Mouse (Mus musculus) neural tube, embryonic 14.5 days (tissue): Measurements from ENCODE around the gene Wipf2. TPM values are rescaled to one million over a fixed set of nuclear protein-coding genes. Genes with fewer than 3 reads are reported as not detected.
"Not testable (repeated sequence)": the region's sequence is repeated elsewhere in the genome, so short reads cannot be mapped to it uniquely, and the experiment has no call there.

Experiments used
- ATAC-seq: fragments of 200-750 bp; cut with Nextera tagmentation; 2 replicates; pipeline ENCODE4 v1.8.0; 2017; ENCODE audit warnings: low read depth, mild to moderate bottlenecking, moderate TSS enrichment, moderate library complexity
- H3K27ac ChIP-seq: fragments of 300-500 bp; sonication (generic); 2 replicates; pipeline ENCODE4 v1.5.1; 2014; ENCODE audit warnings: low read depth, mild to moderate bottlenecking, control low read depth, low read length, moderate library complexity, mixed read lengths
- H3K27me3 ChIP-seq: fragments of 300-500 bp; sonication (generic); 2 replicates; pipeline ENCODE4 v1.6.1; 2014; ENCODE audit warnings: low read length; ENCODE audit not compliant: control insufficient read depth, insufficient read depth
- H3K36me3 ChIP-seq: fragments of 300-500 bp; sonication (generic); 2 replicates; pipeline ENCODE4 v1.6.1; 2014; ENCODE audit warnings: low read length, mixed read lengths; ENCODE audit not compliant: control insufficient read depth, insufficient read depth
- H3K4me1 ChIP-seq: fragments of 300-500 bp; sonication (generic); 2 replicates; pipeline ENCODE4 v1.6.1; 2014; ENCODE audit warnings: low read length; ENCODE audit not compliant: control insufficient read depth, insufficient read depth
- H3K4me2 ChIP-seq: fragments of 300-500 bp; sonication (generic); 2 replicates; pipeline ENCODE4 v1.6.1; 2014; ENCODE audit warnings: mild to moderate bottlenecking, low read depth, low read length, control low read depth
- H3K4me3 ChIP-seq: fragments of 300-500 bp; sonication (generic); 2 replicates; pipeline ENCODE4 v1.5.1; 2014; ENCODE audit warnings: low read depth, low read length, control low read depth, mixed read lengths
- H3K9ac ChIP-seq: fragments of 300-500 bp; sonication (generic); replicated peaks from 2 replicates; pipeline ENCODE4 v1.6.1; 2014; ENCODE audit warnings: low read depth, mild to moderate bottlenecking, control low read depth, low read length, mixed read lengths
- H3K9me3 ChIP-seq: fragments of 300-500 bp; sonication (generic); 2 replicates; pipeline ENCODE4 v1.6.1; 2016; ENCODE audit warnings: low read length; ENCODE audit not compliant: control insufficient read depth
- WGBS: fragments of 180-500 bp; shearing (Covaris S2); extraction: QIAGEN DNeasy Blood & Tissue Kit; methylation state at CpG from one replicate; pipeline ENCODE4 v1.1.7; 2014; 5-methylcytosine and 5-hydroxymethylcytosine counted together
- polyA plus RNA-seq: library from polyadenylated mRNA; unstranded; fragments of >200 nt; fragmentation: Nextera tagmentation; extraction: Ambion mirVana; gene quantifications from 2 replicates; pipeline ENCODE4 v1.2.1, GENCODE M21; 2014

Gene Wipf2
- polyA plus RNA-seq, 1 experiment from 2014 or later = 5.2 TPM

DNA sequence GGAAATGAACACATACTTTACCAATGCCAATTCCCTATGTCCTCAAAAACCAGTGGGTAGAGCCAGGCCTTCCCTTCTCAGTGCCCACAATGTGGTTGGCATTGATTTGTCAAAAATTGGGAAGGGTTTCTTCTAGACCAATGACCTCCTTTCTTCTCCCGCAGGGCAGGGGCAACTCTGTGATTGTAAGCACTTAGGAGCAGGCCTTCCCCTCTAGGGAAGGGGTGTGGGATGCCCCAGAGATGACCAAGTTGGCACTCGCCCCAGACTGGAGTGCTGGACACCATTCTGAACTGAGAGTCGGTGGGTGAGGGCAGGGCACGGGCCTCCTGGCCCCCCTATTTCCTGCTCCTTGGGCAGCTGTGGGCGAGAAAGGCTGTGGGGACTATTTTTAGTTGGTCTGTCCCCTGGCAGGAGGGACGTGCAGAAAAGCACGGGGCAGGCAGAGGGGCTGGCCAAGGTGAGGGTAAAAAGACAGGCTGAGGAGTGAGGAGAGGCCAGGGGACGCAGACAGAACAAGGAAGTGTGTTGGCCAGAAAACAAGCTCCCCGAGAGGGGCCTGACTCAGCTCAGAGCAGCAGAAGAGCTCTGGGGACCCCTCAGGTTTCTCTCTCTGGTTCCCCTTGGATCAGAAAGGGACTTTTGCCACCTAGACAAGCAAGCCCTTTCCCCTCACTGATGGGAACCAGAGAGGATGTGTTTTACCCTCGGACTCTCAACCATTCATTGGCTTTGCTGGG lies 67.5 kb downstream of the Wipf2 start:
- Histone ChIP-seq H3K4me3 (no peak overlapping the region), H3K27ac (peak overlapping the region; percentile 60; the same call in 1 of the 2 replicates), H3K9me3 (no peaks in the 10 kb centered on the region), H3K27me3 (no peaks in the 10 kb centered on the region), H3K36me3 (no peaks in the 10 kb centered on the region), H3K4me2 (peak overlapping the region; percentile 21; the same call in 1 of the 2 replicates), H3K9ac (peak overlapping the region; percentile 32; the same call in 1 of the 2 replicates), H3K4me1 (peaks cover 63% of the 10 kb centered on the region)
- WGBS = 39% methylated on average over 10 of the region's 10 CpGs
- ATAC-seq = no peak

DNA sequence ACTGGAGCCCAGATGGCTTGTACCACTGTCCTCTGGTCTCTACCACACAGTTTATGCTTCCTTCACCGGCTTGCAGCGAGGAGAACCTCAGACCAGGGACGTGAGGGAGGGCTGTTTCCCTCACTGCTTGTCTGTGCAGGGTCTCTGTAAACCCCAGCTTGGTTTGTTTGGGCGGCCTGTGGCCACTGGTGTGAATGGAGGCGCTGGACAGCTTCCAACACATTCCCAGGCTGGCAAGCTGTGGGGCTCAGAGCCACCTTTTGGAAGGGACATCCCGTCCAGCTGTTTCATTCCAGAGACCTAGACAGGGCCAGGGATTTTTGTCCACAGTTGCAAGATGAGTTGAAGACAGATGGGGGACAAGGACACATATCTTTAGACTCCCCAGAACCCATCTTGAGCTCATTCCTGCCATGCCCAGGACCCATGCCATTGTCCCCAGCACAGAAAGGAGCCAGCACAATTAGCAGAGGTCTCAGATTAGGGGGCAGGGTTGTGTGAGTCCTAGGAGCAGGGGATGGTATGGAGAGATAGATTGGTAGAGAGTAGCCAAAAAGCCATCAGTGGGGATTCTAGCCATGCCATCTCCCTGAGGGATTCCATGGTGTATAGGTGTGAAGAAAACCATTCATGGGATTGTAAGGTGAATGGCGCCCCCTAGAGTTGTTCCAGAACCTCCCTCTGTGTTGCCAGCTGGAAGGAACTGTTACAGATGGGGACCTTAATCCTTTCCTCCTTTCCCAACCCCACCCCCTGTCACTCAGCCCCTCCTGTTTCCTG lies 68.3 kb downstream of the Wipf2 start:
- H3K27ac ChIP-seq = peak overlapping the region; percentile 40
- H3K4me2 ChIP-seq = no peak overlapping the region; the same call in 1 of the 2 replicates
- 18% methylated on average over 7 of the region's 7 CpGs for WGBS
- no peaks in the 10 kb centered on the region for H3K27me3 ChIP-seq
- no peak overlapping the region for H3K9ac ChIP-seq
- H3K4me1 ChIP-seq = peaks cover 66% of the 10 kb centered on the region
- H3K4me3 ChIP-seq = no peak overlapping the region
- no peaks in the 10 kb centered on the region for H3K9me3 ChIP-seq
- H3K36me3 ChIP-seq = no peaks in the 10 kb centered on the region
- ATAC-seq = no peak

DNA sequence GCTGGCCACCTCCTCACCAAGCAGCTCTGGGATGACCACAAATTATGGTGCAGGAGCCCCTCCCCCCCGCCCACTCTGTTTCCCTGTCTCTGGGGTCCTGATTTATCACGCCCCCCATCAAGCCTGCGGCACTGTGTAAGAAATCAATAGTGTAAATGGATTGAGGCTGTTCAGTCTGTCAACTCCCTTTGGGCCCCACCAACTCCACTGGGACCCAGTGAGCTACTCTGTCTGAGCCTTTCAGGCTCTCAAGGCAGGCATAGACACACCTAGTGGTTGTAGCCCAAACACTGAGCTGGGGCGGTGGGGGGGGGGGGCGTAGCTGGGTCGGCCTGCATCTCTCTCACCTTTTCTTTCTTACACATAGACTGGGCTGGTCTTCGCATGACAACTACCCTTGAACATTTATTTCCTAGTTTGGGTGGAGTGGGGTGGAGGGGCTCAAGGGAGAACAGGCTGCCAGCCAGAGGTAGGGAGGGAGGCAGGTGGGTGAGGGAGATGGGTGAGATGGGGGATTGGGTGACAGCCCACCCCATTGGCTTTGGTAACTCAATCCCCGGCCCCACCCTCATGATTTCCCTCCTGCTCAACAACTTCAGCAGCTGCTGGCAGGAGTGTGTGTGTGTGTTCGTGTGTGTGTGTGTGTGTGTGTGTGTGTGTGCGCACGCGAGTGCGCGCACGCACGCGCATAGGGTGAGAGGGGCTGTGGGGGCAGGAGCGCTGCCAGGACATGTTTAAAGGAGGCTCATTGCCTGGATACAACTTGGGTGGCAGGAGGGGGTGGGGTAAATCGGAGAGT lies 69.1 kb downstream of the Wipf2 start:
- no peak overlapping the region for H3K9ac ChIP-seq
- H3K9me3 ChIP-seq = no peaks in the 10 kb centered on the region
- no peaks in the 10 kb centered on the region for H3K27me3 ChIP-seq
- no peaks in the 10 kb centered on the region for H3K36me3 ChIP-seq
- no peak overlapping the region for H3K4me3 ChIP-seq
- peaks cover 66% of the 10 kb centered on the region for H3K4me1 ChIP-seq
- ATAC-seq = peak; percentile 15; the same call in 1 of the 2 replicates
- peak overlapping the region; percentile 0; the same call in 1 of the 2 replicates for H3K27ac ChIP-seq
- WGBS = 13% methylated on average over 19 of the region's 19 CpGs
- H3K4me2 ChIP-seq = no peak overlapping the region

DNA sequence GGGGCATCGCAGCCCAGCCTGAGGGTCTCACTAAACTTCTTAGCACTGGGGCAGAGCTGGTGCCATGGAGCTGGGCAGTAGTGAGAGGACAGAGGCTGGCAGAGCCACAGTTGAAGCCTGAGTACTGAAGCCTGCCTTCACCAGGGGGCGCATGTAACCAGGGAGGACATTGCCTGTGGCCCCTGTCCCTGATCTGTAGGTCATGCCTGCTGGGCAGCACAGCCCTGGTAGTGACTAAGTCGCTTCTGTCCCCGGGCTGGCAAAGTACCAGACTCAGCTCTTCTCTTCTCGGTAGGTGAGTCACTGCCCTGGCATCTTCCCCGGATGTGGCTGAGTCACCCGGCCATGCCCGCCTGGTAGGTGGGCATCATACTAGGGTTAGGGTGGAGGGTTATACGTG lies 69.7 kb downstream of the Wipf2 start:
- Histone ChIP-seq H3K36me3 (no peaks in the 10 kb centered on the region), H3K27ac (0 out of 2 replicates have a peak overlapping the region, but pooled peaks have one; percentile 4), H3K9ac (no peak overlapping the region), H3K4me3 (no peak overlapping the region), H3K4me1 (peaks cover 67% of the 10 kb centered on the region), H3K4me2 (0 out of 2 replicates have a peak overlapping the region, but pooled peaks have one; percentile 1), H3K9me3 (no peaks in the 10 kb centered on the region), H3K27me3 (no peaks in the 10 kb centered on the region)
- 43% methylated on average over 9 of the region's 9 CpGs for WGBS
- no peak for ATAC-seq

DNA sequence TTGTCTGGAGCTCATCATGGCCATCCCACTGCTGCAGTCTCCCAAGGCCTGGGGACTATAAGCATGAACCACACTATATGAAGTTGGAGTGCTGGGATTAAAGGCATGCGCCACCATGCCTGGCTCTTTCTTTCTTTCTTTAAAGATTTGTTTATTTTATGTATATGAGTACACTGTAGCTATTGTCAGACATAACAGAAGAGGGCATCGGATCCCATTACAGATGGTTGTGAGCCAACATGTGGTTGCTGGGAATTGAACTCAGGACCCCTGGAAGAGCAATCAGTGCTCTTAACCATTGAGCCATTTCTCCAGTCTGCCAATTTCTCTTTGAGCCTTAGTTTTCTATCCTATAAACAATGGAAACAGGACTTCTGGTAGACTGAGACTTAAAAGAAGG lies 70.4 kb downstream of the Wipf2 start:
- H3K9me3 ChIP-seq, H3K9ac ChIP-seq, H3K4me2 ChIP-seq, H3K27ac ChIP-seq, H3K27me3 ChIP-seq, ATAC-seq, H3K36me3 ChIP-seq, H3K4me3 ChIP-seq: not testable (repeated sequence)
- 90% methylated on average over 2 of the region's 2 CpGs for WGBS
- peaks cover 68% of the 10 kb centered on the region for H3K4me1 ChIP-seq

DNA sequence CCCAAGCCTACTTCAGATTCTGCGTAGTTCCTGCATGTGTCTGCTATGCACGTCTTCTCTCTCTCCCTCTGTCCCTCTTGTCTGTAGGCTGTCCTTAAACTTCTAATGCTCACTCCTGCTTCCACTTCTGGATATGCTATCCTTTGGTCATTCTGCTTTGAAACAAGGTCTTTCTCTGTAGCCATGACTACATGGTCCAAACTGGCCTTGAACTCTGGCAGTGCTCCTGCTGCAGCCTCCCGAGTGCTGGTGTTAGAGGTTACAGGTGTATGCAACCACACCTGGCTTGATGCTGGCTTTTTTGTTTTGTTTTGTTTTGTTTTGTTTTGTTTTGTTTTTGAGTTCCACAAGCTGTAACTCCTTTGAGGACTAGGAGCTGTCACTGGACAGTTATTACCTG lies 70.9 kb downstream of the Wipf2 start:
- peaks cover 67% of the 10 kb centered on the region for H3K4me1 ChIP-seq
- no peak overlapping the region for H3K27ac ChIP-seq
- H3K9ac ChIP-seq = no peak overlapping the region
- H3K9me3 ChIP-seq = no peaks in the 10 kb centered on the region
- H3K4me2 ChIP-seq = no peak overlapping the region
- H3K4me3 ChIP-seq = no peak overlapping the region
- ATAC-seq = no peak
- no peaks in the 10 kb centered on the region for H3K36me3 ChIP-seq
- 88% methylated on average over 3 of the region's 3 CpGs for WGBS
- H3K27me3 ChIP-seq = no peaks in the 10 kb centered on the region

DNA sequence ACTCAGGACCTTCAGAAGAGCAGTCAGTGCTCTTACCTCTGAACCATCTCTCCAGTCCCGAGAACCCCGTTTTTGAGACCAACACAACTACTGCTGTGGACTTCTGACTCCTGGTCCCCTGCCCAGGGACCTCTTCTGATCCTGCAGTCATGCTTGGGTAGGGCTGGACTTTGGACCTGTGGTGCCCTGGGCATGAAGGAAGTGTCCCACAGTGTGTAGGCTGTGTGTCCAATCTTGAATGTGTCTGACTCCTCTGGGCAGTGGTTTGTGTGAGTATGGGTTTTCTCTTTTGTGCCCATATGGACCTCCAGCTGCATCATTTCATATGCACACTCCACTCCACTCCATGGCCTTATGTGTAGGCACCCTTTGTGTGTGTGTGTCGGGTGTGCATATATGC lies 71.7 kb downstream of the Wipf2 start:
- Histone ChIP-seq H3K27me3 (no peaks in the 10 kb centered on the region), H3K9me3 (no peaks in the 10 kb centered on the region), H3K36me3 (no peaks in the 10 kb centered on the region), H3K4me3 (no peak overlapping the region), H3K4me2 (no peak overlapping the region), H3K4me1 (peaks cover 68% of the 10 kb centered on the region), H3K27ac (no peak overlapping the region), H3K9ac (no peak overlapping the region)
- 93% methylated on average over 3 of the region's 3 CpGs for WGBS
- ATAC-seq = no peak

DNA sequence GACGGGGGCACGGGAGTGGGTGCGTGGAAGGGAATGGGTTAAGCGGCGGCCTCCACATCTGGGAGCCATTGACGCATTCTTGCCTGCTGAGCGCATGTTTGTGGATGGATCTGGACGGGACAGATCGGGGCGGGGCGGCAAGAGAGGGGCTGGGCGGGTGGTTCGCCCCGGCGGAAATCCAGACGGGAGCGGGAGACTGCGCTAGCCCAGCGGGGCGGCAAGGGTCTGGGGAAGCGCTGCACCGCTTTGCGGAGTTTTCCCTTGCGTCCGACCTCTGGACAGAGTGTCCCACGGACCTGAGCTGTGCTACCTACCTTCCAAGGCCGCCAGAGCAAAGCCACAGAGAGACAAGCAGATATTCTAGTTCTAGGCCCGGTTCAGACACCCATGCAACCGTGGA lies 72.7 kb downstream of the Wipf2 start:
- H3K9me3 ChIP-seq = no peaks in the 10 kb centered on the region
- H3K4me1 ChIP-seq = peaks cover 67% of the 10 kb centered on the region
- no peaks in the 10 kb centered on the region for H3K27me3 ChIP-seq
- H3K9ac ChIP-seq = peak overlapping the region; percentile 58; the same call in 1 of the 2 replicates
- peak overlapping the region; percentile 81 for H3K4me2 ChIP-seq
- no peak for ATAC-seq
- H3K4me3 ChIP-seq = peak overlapping the region; percentile 13; the same call in 1 of the 2 replicates
- H3K36me3 ChIP-seq = no peaks in the 10 kb centered on the region
- WGBS = 3% methylated on average over 29 of the region's 29 CpGs
- no peak overlapping the region for H3K27ac ChIP-seq
